Mouse (Mus musculus) layer of hippocampus, adult 9-10 months (tissue): ENCODE data around the gene Shank2.

Experiments
- DNase-seq: peaks from one replicate; pipeline ENCODE4 v3.0.0; 2022; ENCODE audit warnings: low spot score

Shank2 gene

DNA sequence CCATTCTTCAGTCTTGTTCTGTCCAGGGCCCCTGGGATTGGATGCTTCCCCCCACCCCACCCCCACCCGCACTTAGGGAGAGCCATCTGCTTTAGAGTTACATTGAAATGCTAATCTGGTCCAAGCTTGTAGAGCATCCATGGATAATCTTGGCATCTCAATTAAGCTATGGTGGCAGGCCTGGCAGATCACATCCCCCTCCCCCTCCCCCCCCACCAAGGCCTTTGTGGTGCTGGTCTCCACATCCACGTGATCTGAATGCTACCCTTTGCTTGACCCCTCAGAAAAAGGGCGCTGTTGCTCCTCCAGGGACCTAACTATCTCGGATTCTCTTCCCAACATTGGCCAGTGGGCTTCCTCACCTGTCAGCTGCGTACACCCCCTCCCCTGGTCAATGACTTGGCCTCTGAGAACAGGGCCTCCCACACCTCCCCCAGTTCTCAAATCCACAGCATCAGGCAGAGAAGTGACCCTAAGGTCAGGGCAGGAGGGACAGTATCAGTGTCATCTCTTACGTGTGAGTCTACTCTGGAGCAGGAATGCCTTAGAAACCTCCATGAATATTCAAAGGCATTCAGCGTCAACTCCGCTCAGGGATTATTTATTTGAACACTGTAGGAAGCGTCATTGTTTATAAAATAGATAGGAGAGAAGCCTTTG lies 104.8 kb downstream of the Shank2 start:
- DNase-seq: no peak

DNA sequence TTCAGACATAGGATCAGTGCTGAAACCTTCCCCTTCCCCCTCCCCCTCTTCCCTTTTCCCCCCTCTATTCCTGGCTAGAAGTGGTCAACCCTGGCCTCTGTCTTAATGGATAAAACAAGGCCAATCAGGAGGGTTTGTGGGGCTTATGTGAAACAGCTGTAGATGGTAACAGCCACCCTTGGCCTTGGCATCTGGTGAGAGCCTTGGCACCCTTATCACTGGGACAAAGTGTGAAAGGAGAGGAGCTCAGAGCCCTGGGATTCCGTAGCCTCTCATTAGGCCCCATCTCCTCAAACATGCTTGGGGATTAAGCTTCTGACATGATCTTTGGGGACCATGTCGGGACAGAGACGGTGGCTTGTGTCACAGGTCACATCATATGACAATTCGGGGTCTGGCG lies 106.4 kb downstream of the Shank2 start:
- no peak for DNase-seq

DNA sequence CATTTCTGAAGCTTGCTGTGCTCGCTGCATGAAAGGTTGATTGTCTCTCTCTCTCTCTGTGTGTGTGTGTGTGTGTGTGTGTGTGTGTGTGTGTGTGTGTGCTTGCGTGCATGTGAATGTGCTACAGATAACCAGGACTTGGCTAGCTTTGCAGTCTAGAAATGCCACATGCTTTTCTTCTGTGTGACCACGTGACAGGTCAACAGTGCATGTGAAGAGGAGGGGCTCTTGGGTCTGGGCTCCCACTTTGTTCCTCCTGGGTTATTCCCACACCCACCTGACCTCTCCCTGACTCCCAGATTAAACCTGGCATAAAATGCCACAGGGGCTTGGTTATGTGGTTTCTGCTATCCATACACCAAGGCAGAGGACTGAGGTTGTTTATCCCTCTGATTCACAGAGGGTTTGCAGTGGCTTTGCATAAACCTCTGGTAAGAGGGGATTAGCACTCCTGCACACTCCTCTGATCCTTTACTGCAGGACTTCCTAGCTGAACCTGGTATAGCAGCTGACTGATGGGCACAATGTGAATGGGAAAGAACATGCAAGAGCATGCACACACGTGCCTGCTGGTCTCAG lies 109.4 kb downstream of the Shank2 start:
- no peak for DNase-seq

DNA sequence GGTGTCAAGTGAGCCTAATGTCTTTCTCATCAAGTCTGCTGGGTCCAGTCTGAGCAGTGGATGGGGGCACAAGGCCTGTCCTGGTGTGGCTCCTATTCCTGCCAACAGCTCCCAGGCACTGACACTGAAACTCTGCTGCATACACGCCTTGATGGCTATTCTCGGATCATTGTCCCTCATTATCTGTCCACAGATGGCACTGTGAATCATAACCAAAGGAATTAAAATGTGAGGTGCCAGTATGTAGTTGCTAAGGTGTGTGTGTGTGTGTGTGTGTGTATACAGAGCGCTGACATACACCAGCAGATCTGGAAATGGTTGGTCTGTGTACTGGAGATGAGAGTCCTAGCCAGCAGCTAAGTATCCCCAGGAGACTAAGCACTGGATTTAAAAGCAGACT lies 110.3 kb downstream of the Shank2 start:
- DNase-seq: no peak

DNA sequence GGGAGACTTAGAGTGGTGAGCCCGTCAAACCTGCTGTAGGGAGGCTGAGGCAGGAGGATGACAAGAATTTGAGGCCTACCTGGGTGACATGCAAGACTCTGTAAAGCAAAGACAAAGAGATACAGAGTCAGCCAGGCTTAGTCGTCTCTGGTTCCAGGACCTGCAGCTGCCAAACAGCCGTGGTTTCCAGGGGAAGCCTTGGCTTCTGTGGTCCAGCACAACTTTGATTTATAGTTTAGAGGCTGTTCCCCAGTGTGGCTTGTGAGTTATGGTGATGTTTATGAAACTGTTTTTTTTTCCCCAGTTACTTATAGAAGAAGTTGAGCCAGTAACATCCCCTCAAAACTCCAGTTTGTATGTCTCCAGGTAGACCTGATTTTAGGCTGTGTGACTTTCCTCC lies 112.5 kb downstream of the Shank2 start:
- DNase-seq: no peak

DNA sequence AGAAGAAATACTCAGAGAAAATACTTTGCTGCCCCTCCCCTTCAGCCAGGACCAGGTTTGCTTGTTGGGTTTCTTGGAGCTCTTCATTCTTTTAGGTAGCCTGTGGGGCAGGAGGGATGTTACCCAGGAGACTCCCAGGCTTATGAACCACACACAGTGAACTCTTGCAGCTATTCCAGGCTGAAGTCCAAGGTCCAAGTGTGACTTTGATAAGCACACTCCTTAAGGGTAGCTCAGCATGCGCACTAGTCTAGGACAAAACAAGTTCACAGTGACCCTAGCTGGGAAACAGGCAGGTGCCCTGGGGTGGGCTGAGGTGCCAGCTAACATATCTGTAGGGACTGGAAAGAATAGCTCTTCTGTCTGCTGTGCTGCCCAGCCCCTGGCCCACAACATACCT lies 117.8 kb downstream of the Shank2 start:
- DNase-seq: no peak

DNA sequence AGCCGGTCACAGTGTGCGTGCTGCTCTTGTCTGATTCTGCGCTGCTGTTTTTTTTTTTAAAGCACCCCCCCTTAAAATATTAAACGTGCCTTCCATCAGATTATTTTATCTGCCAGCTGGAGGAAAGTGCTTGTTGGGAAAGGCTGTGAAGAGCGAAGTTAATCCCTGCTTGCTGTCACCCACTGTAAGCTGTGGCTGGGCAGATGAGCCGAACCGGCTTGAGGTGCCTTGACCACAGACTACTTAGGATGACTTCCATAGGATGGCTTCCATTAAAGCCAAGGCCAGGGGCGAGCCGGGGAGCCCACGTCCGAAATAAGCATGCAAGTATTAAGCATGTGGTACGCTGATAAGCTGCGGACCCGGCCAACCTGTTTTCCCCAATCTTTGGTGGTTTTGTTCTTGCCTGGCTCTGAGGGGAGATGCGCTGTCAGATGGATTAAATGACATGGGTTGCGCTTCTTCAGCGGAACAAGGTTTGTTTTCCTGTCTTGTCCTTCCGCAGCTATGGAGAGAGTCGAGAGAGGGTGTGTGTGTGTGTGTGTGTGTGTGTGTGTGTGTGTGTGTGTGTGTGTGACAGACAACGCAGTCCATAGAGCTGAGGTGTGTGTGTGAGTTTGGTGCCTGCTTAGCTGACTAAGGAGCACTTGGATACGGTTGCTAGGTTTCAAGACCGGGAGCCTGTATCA lies 131.1 kb downstream of the Shank2 start:
- no peak for DNase-seq

DNA sequence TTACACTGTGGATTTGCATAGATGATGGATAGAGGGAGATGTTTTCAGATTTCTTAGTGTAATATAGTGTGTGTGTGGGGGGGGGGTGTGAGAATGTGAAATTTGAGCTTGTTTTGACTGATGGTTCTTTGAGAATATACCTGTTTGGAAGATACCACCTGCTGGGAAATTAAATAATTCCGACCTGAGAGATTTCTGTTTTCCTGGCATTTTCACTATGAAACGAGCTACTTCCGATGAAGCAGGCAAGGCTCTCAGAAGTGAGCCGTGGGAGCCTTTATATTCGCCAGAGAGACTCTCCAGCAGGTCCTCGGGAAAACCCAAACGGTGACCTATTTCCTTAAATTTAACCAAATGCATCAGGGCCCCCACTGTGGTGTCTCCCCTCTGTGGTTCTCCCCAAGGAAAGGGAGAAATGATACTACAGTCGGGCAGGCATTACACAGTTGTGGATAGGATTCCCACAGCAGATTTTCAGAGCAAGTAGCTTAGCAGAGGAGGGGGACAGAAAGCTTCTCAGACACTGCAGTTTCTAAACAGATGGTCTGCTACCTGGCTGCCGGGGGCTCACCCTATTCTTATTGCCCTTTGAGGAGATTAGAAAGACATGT lies 131.8 kb downstream of the Shank2 start:
- no peak for DNase-seq

DNA sequence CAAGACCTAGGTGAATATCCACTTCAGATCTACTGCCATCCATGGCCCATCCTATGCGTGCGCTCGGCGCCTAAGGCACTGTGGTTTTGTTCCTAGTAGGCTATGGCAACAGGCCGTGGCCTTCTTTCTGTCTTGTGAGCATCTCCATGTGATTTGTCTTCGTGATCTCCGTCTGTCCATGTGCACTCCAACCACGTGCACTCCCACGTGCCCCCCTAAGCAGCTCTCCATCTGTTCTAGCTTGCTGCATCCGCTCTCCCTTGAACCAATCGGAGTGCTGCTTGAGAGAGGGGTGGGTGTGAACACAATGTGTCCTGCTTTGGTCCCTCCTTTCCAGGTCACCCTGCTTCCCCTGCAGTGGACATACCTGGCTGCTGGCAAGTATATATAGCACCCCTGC lies 133.0 kb downstream of the Shank2 start:
- no peak for DNase-seq

DNA sequence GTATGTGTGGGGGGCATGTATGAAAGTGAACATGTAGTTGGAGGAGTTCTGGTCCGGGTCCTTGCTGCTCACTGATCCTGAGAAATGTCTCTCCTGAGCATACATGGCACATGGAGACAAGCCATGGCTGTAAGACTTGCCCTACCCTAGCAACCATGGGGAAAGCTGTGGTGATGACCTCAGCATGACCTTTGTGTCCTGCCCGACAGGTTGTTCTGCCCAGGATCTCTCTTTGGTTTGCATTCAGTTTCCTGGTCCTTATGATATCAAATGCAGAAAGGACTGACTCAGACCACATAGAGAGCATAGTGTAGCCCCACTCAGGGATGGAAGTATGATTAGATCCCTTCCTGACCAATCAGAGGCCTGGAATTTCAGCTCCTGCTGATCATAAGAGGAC lies 136.1 kb downstream of the Shank2 start:
- no peak for DNase-seq

DNA sequence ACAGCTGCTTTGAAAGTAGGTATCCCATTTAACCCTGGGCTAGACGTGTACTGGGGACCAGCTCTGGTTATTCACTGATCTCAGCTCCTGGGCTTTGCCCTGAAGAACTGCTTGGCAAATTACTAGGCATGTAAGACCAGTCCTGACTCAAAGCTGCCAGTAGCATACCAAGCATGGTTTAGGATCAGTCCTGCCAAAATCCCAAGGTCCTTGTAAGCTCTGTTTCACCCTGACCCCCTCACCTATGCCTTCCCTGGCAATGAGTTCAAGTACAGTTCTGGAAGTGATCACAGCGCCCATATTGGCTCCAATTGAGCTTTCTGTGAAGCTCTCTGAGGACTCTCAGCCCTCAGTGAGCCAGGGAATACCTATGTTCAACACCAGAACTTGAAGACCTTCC lies 136.7 kb downstream of the Shank2 start:
- no peak for DNase-seq

DNA sequence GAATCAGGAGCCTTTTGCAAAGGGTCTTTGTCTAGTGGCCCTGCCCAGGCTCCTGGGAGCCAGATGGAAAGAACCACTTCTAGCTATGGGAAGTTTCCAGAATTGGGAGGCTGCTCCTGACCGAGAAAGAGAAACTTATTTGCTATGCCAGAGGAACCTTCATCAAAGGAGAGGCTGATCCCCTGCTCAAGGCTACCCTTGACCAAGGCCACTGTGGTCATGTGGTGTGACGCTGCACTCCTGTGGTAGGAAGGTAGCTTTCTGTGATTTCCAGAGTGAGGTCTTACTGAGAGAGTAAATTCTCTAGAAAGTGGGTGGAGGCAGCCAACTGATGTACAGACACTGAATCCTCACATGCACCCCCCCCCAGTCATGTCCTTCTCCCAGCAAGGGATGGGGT lies 138.0 kb downstream of the Shank2 start:
- DNase-seq: no peak

DNA sequence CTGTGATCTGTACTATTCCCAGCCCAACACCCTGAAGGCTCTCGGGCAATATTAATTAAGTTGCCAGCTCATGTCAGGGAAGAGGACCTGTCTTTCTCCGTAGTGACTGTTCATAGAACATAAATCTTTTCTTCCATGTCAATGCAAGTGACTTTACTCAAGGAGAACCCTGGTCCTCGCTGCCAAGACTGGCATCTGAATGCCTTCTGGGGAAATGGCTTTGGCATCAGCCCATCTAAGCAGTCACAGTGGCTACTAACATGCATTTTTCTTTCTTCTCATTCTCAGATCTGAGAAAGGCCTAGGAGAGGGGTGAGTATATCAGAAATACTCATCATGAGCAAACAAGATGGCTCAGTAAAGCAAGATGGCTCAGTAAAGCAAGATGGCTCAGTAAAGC lies 138.7 kb downstream of the Shank2 start:
- no peak for DNase-seq

DNA sequence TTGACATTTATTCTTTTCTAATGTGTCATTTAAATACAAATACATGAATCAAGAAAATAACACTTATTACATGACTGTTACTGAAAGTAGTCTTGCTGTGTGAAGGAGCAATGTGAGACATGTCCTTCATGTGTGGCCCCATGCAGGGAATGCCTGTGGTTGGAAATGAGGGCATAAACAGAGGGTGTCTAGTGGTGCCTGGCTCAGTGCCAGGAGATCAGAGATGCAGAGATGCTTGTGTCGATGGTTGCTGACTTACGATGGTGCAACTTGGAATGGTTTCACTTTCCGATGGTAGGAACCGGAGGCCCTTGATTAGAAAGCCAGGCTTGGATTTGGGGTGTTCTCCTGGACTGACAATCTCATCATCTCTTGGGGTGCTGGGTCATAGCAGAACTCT lies 140.3 kb downstream of the Shank2 start:
- DNase-seq: no peak

DNA sequence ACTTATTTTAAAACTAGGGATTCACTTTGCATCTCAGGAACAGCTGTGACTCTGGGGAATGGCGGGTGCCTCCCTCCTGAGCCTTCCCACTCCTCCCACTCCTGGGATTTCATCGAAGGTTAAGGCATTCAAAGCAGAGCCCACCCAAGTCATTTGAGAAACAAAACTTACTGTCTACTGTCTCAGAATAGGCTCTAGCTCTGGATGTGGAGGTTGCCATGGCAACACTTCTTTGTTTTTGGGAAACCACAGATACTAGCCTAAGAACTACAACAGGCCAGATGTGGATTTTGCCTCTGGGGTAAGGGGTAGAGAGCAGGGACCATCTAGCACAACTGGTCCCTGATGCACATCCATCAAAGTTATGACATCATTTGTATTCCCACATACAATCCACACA lies 142.2 kb downstream of the Shank2 start:
- no peak for DNase-seq

DNA sequence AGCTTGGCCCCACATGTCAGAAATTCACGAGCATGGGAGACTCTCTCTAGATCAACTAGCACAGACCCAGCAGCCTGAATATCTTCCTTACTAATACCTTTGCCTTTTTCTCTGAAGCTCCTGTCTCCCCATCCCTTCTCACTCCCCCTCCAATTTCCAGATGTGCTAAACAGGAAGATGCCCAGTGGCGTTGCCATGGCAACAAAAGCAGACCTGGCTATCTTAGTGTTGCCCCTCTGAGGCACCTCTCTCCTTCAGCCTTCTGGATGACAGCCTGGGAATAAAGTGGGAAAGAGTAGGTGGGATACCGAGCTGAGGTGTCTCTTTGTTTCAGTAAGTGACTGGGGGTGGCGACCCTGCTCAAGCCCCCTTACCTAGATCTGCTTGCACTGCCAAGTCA lies 146.4 kb downstream of the Shank2 start:
- DNase-seq: no peak

DNA sequence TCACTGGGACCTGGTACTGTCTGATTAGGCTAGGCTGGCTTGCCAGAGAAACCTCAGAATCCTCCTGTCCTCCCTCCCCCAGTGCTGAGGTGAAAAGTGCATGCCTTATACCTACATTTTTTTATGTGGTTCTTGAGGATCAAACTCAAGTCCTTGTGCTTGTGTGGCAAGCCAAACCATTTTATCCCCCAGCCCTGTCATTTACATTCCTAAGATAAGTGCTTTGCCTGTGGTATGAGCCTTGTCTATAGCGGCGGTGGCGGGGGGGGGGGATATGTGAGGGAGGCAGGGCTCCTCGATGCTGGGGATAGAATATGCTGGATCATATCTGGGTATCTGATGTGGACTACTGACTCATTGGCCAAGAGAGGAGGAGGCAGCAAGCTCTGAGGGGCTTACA lies 151.4 kb downstream of the Shank2 start:
- no peak for DNase-seq

DNA sequence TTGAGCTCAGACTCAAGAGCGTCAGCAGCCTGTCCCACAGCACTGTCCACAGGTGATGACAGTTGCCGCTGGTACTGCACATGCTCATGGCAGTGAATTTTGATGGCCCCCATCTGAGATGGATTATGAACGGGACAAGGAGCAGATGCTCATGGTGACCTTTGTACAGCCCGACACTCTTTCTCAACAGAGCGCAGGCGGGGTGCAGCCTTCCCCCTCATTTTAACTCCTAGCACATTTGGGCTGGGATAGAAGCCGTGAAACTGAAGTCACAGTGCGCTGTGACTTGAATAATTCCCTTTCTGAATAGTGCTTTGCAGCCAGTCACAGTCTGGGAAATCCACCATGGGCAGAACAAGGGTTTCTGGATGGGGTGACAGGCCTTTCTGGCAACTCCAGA lies 152.0 kb downstream of the Shank2 start:
- DNase-seq: no peak

DNA sequence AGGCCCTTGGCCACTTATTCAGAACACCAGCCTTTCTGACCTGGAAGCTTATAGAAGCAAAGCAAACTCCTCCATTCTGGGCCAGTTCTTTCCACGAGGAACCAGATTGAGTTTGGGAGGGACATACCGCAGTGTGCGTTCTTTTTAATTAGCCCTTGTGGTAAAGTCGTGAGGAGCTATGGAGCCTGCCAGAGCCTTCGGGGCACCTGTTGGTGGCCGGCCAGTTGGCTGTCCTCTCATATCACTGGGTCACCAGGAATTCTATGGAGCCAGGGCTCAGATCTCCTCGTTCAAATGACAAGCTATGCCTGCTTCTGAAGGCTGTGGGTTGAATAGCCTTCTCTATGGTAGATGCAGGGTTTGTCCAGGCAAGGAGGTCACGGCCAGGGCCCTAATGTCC lies 156.2 kb downstream of the Shank2 start:
- no peak for DNase-seq

DNA sequence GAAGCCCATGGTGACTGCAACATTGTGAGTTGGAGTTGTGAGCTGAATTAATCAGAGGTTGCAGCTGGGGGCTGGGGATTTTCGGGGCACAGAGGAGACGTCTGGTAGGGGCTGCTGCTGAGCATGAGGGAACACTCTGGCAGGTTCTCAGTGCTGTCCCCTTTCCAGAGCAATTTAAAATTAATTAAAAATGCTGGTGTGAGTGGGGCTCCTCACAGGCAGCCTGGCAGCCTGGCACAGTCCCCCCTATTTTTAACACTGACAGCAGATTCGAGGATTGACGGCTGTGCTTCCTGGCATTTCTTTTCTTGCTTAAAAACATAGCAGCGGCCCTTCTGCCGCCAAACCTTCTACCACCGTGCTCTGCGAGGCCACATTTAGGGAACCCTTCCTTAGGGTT lies 157.8 kb downstream of the Shank2 start:
- DNase-seq: no peak

DNA sequence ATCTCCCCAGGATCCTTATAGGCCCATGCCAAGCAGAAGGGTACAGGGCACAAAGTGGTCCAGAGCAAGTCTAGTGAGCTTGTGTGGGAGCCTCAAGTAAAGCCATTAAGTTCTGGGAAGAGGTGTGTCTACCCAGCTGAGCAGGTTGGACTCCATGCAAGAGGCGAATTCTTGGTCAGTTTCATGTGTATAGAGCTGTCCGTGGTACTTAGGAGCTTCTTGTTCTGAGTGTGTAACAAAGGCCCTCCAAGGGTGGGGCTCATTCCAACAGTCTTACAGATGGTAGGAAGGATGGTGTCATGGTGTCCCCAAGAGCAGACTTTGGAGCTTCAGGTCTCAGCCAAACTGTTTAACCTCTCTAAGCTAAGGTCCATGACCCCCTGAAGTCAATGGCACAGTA lies 158.3 kb downstream of the Shank2 start:
- DNase-seq: no peak

DNA sequence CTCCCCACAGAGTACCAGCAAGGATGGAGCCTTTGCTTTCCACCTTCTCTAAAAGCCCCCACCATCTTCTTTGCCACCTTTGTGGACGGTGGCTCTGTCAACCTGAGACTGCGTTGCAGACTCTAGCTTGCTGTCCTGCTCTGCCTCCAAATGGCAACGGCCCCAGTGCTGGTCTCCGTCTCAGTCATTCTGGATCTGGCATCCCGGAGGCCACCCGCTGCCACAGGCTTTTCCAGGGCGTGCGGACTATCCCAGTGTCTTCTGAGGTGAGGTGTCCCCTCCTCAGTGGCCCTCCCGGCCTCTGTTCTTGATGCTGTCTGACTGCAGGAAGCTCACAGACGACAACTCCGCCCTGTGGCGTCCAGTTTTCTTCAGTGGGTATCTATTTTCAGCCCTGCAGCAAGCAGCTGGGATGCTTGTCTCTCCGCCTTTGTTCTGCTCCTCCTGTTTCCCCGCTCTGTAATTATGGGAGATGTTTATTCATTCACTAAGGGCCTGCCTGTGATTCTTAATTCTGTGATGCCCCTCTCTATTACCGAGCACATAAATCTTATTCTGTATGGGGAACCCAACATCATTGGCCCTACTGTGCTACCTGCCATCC lies 159.0 kb downstream of the Shank2 start:
- DNase-seq: no peak

DNA sequence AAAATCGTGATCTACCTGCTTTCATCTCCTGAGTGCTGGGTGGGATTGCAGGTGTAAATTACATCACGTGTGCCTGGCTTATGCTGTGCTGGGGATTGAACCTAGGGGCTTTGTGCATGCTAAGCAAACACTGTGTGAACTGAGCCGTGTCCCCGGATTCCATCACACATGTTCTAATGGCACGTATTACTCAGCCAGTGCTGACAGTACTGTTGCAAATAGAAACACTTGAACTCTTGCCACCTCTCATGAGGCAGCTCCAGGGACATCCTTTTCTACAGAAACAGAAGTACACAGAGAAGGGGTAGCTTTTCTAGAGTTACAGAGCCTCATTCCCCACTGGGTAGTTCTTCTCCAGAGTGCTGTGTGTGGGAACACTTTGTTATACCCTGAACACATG lies 168.5 kb downstream of the Shank2 start:
- DNase-seq: no peak
